Mouse (Mus musculus) liver, postnatal 0 days (tissue): Measurements from ENCODE around the gene Mrpl58. TPM values are rescaled to one million over a fixed set of nuclear protein-coding genes. Genes with fewer than 3 reads are reported as not detected.

ENCODE experiments used
- ATAC-seq: fragments of 200-750 bp; cut with Nextera tagmentation; 2 replicates; pipeline ENCODE4 v1.8.0; 2017; ENCODE audit warnings: mild to moderate bottlenecking, moderate library complexity
- DNase-seq: peaks from one replicate; pipeline ENCODE4 v3.0.0-alpha.2; 2016
- H3K27ac ChIP-seq: fragments of 300-500 bp; sonication (generic); 2 replicates; pipeline ENCODE4 v1.5.1; 2014; ENCODE audit warnings: antibody characterized with exemption, moderate library complexity, mild to moderate bottlenecking, low read depth
- H3K27me3 ChIP-seq: fragments of 300-500 bp; sonication (generic); 2 replicates; pipeline ENCODE4 v1.6.1; 2014; ENCODE audit warnings: low read length, control low read depth, mixed read lengths; ENCODE audit not compliant: insufficient read depth
- H3K36me3 ChIP-seq: fragments of 300-500 bp; sonication (generic); replicated peaks from 2 replicates; pipeline ENCODE4 v1.6.1; 2014; ENCODE audit warnings: mild to moderate bottlenecking, control low read depth, low read length, moderate library complexity, mixed read lengths; ENCODE audit not compliant: insufficient read depth
- H3K4me1 ChIP-seq: fragments of 300-500 bp; sonication (generic); 2 replicates; pipeline ENCODE4 v1.6.1; 2014; ENCODE audit warnings: antibody characterized with exemption, mild to moderate bottlenecking, control low read depth; ENCODE audit not compliant: insufficient read depth
- H3K4me2 ChIP-seq: fragments of 300-500 bp; sonication (generic); 2 replicates; pipeline ENCODE4 v1.6.1; 2014; ENCODE audit warnings: low read depth, mild to moderate bottlenecking, low read length, moderate library complexity, mixed read lengths
- H3K4me3 ChIP-seq: fragments of 300-500 bp; sonication (generic); 2 replicates; pipeline ENCODE4 v1.5.1; 2014; ENCODE audit warnings: low read depth, low read length
- H3K9ac ChIP-seq: fragments of 300-500 bp; sonication (generic); replicated peaks from 2 replicates; pipeline ENCODE4 v1.6.1; 2014; ENCODE audit warnings: mild to moderate bottlenecking, moderate library complexity
- H3K9me3 ChIP-seq: fragments of 300-500 bp; sonication (generic); 2 replicates; pipeline ENCODE4 v1.6.1; 2016; ENCODE audit warnings: mild to moderate bottlenecking, control low read depth, low read length, mixed read lengths
- CTCF ChIP-seq: sonication (generic); IDR thresholded peaks from 2 replicates; pipeline ENCODE4 v1.5.1; 2016; ENCODE audit warnings: antibody characterized with exemption, low read depth
- EP300 ChIP-seq: IDR thresholded peaks from 2 replicates; pipeline ENCODE4 v1.6.1; 2016; ENCODE audit warnings: antibody characterized with exemption, low read depth, mild to moderate bottlenecking
- WGBS: fragments of 180-500 bp; shearing (Covaris S2); extraction: QIAGEN DNeasy Blood & Tissue Kit; methylation state at CpG from one replicate; pipeline ENCODE4 v1.1.7; 2014; ENCODE audit not compliant: insufficient replicate concordance; 5-methylcytosine and 5-hydroxymethylcytosine counted together
- microRNA-seq: library from miRNA; unstranded; fragments of <30 nt; microRNA quantifications from one replicate; pipeline ENCODE4, GENCODE M21; 2016
- polyA plus RNA-seq: library from polyadenylated mRNA; unstranded; fragments of >200 nt; fragmentation: Nextera tagmentation; extraction: Ambion mirVana; gene quantifications from 2 replicates; pipeline ENCODE4 v1.2.1, GENCODE M21; 2015

Gene Mrpl58
- polyA plus RNA-seq, 1 experiment from 2014 or later, result 88.0 TPM

- Histone ChIP-seq H3K4me2 (no peak overlapping the region), H3K27ac (no peak overlapping the region), H3K9ac (no peak overlapping the region), H3K27me3 (no peaks in the 10 kb centered on the region), H3K9me3 (0 out of 2 replicates have a peak, but pooled peaks cover 2% of the 10 kb centered on the region), H3K4me1 (peaks cover 11% of the 10 kb centered on the region), H3K4me3 (no peak overlapping the region), H3K36me3 (no peaks in the 10 kb centered on the region)
- WGBS, result 85% methylated on average over 15 of the region's 15 CpGs
- DNase-seq, result no peak
- TF ChIP-seq CTCF, result peak; percentile 39
- TF ChIP-seq EP300, result no peak
- ATAC-seq, result no peak
Measured at GRCm38 (mm10) chr11:115455619-115456018, 52.1 kb downstream of the Mrpl58 start.

GRCm38 (mm10) chr11:115456182-115456581 is 52.6 kb downstream of the Mrpl58 start:
- H3K4me1 ChIP-seq, result peaks cover 9% of the 10 kb centered on the region
- 82% methylated on average over 5 of the region's 5 CpGs for WGBS

DNA sequence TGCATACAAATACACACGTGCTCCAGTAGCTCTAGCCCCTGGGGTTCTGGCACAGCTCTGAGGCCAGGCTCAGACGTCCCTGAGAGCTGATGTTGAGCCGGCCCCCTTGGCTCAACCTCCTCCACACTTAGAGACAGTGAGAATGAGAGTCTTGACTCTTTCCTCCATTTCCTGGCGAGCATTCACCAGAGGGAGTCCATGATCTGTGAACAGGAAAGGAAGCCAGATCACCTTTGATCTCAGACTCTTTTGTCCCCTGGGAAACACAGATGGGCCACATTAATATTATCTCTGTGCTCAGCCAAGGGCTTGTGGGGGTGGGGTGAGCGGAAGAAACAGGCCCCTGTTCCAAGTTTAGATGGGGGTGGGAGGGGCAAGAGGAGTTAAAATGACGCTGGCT is 53.9 kb downstream of the Mrpl58 start:
- Histone ChIP-seq H3K4me2 (no peak overlapping the region), H3K27me3 (no peaks in the 10 kb centered on the region), H3K9ac (no peak overlapping the region), H3K4me3 (no peak overlapping the region), H3K27ac (no peak overlapping the region), H3K9me3 (0 out of 2 replicates have a peak, but pooled peaks cover 2% of the 10 kb centered on the region), H3K4me1 (peaks cover 13% of the 10 kb centered on the region), H3K36me3 (no peaks in the 10 kb centered on the region)
- 37% methylated on average over 6 of the region's 6 CpGs for WGBS
- TF ChIP-seq EP300, result no peak
- TF ChIP-seq CTCF, result no peak
- no peak for DNase-seq
- ATAC-seq, result no peak

More at GRCm38 (mm10) chr11:115456182-115456581, 52.6 kb downstream of the Mrpl58 start:
- no peak overlapping the region for H3K27ac ChIP-seq
- H3K27me3 ChIP-seq, result no peaks in the 10 kb centered on the region
- H3K4me3 ChIP-seq, result no peak overlapping the region
- H3K4me2 ChIP-seq, result no peak overlapping the region
- no peaks in the 10 kb centered on the region for H3K36me3 ChIP-seq
- no peak for ATAC-seq
- DNase-seq, result no peak
- no peak overlapping the region for H3K9ac ChIP-seq
- 0 out of 2 replicates have a peak, but pooled peaks cover 2% of the 10 kb centered on the region for H3K9me3 ChIP-seq
- TF ChIP-seq CTCF, result no peak
- no peak for TF ChIP-seq EP300

GRCm38 (mm10) chr11:115460976-115461375 is 57.4 kb downstream of the Mrpl58 start:
- WGBS, result 38% methylated on average over 8 of the region's 8 CpGs
- Histone ChIP-seq H3K9ac (no peak overlapping the region), H3K36me3 (no peaks in the 10 kb centered on the region), H3K4me1 (peaks cover 18% of the 10 kb centered on the region), H3K4me3 (no peak overlapping the region), H3K27ac (no peak overlapping the region), H3K27me3 (no peaks in the 10 kb centered on the region), H3K9me3 (no peaks in the 10 kb centered on the region), H3K4me2 (no peak overlapping the region)
- no peak for TF ChIP-seq EP300
- TF ChIP-seq CTCF, result no peak
- DNase-seq (no peak), ATAC-seq (no peak)

- DNase-seq, result no peak
- ATAC-seq, result peak; percentile 18; the same call in 1 of the 2 replicates
- no peaks in the 10 kb centered on the region for H3K27me3 ChIP-seq
- no peak overlapping the region for H3K9ac ChIP-seq
- WGBS, result 48% methylated on average over 5 of the region's 5 CpGs
- TF ChIP-seq EP300 (no peak), CTCF (no peak)
- no peak overlapping the region for H3K4me2 ChIP-seq
- H3K4me1 ChIP-seq, result peaks cover 18% of the 10 kb centered on the region
- H3K36me3 ChIP-seq, result no peaks in the 10 kb centered on the region
- H3K4me3 ChIP-seq, result no peak overlapping the region
- H3K9me3 ChIP-seq, result no peaks in the 10 kb centered on the region
- peak overlapping the region; percentile 76 for H3K27ac ChIP-seq
Measured at GRCm38 (mm10) chr11:115461846-115462242, 58.3 kb downstream of the Mrpl58 start.

Small RNA genes within 50 kb of the gene (microRNA-seq; reads per million reads assigned to microRNA genes)
- not detected for gene Mir3968

Other genes with a start within 250 kb of the Mrpl58 start
- gene Slc9a3r1, start 240.4 kb upstream of the Mrpl58 start, polyA plus RNA-seq, result 101 and 115 TPM in 2 replicates
- gene Tmem104, start 216.3 kb upstream of the Mrpl58 start, polyA plus RNA-seq, result 5.7 and 7.1 TPM in 2 replicates
- 16.5 and 16.7 TPM in 2 replicates for gene Nat9, start 215.9 kb upstream of the Mrpl58 start, polyA plus RNA-seq
- gene Grin2c, start 136.5 kb upstream of the Mrpl58 start, polyA plus RNA-seq, result 0.04 and 0.09 TPM in 2 replicates
- gene Fdxr, start 126.7 kb upstream of the Mrpl58 start, polyA plus RNA-seq, result 7.0 and 7.3 TPM in 2 replicates
- 4.6 and 4.9 TPM in 2 replicates for gene Fads6, start 106.1 kb upstream of the Mrpl58 start, polyA plus RNA-seq
- gene Otop2, start 96.6 kb upstream of the Mrpl58 start, polyA plus RNA-seq, result not detected in 2 replicates
- 0.29 and 0.46 TPM in 2 replicates for gene Ush1g, start 81.7 kb upstream of the Mrpl58 start, polyA plus RNA-seq
- not detected in 2 replicates for gene Otop3, start 69.0 kb upstream of the Mrpl58 start, polyA plus RNA-seq
- 1.1 and 1.2 TPM in 2 replicates for gene Hid1, start 36.0 kb upstream of the Mrpl58 start, polyA plus RNA-seq
- 1.3 and 1.5 TPM in 2 replicates for gene Cdr2l, start 21.8 kb upstream of the Mrpl58 start, polyA plus RNA-seq
- gene Atp5h, start 16.2 kb downstream of the Mrpl58 start, polyA plus RNA-seq, result 857 and 872 TPM in 2 replicates
- gene Kctd2, start 16.4 kb downstream of the Mrpl58 start, polyA plus RNA-seq, result 5.4 and 6.3 TPM in 2 replicates
- gene Trim80, start 36.8 kb downstream of the Mrpl58 start, polyA plus RNA-seq, result 2.1 and 2.8 TPM in 2 replicates
- 10.4 and 11.5 TPM in 2 replicates for gene Slc16a5, start 58.7 kb downstream of the Mrpl58 start, polyA plus RNA-seq
- 2.9 and 3.9 TPM in 2 replicates for gene Armc7, start 71.9 kb downstream of the Mrpl58 start, polyA plus RNA-seq
- 46.5 and 48.3 TPM in 2 replicates for gene Nt5c, start 88.1 kb downstream of the Mrpl58 start, polyA plus RNA-seq
- gene Jpt1, start 110.6 kb downstream of the Mrpl58 start, polyA plus RNA-seq, result 114 and 117 TPM in 2 replicates
- gene Sumo2, start 132.5 kb downstream of the Mrpl58 start, polyA plus RNA-seq, result 281 and 283 TPM in 2 replicates
- gene Nup85, start 160.7 kb downstream of the Mrpl58 start, polyA plus RNA-seq, result 41.8 and 46.0 TPM in 2 replicates
- 46.4 and 48.9 TPM in 2 replicates for gene Mrps7, start 200.2 kb downstream of the Mrpl58 start, polyA plus RNA-seq
- gene Gga3, start 200.3 kb downstream of the Mrpl58 start, polyA plus RNA-seq, result 3.0 and 3.5 TPM in 2 replicates
- gene Mif4gd, start 209.2 kb downstream of the Mrpl58 start, polyA plus RNA-seq, result 37.9 and 39.9 TPM in 2 replicates
- 6.1 and 6.9 TPM in 2 replicates for gene Slc25a19, start 224.5 kb downstream of the Mrpl58 start, polyA plus RNA-seq